Mouse (Mus musculus) CD4-positive, CD25-positive, alpha-beta regulatory T cell, adult 4 months (primary cell): ENCODE measurements around the gene Trim25. TPM values are rescaled to one million over a fixed set of nuclear protein-coding genes. Genes with fewer than 3 reads are reported as not detected.
"Not testable (repeated sequence)": the region's sequence is repeated elsewhere in the genome, so short reads cannot be mapped to it uniquely, and the experiment has no call there.

Experiments used
- ATAC-seq: one replicate; pipeline ENCODE4 v1.8.0; 2017
- polyA plus RNA-seq, 2 experiments: library from polyadenylated mRNA; unstranded; fragments of 100-300 nt; shearing (Covaris generic); gene quantifications; one replicate each; pipeline ENCODE4 v1.2.1; 2017

The Trim25 gene
- polyA plus RNA-seq, 2 experiments from 2014 or later, result 14.0 to 25.6 TPM

DNA sequence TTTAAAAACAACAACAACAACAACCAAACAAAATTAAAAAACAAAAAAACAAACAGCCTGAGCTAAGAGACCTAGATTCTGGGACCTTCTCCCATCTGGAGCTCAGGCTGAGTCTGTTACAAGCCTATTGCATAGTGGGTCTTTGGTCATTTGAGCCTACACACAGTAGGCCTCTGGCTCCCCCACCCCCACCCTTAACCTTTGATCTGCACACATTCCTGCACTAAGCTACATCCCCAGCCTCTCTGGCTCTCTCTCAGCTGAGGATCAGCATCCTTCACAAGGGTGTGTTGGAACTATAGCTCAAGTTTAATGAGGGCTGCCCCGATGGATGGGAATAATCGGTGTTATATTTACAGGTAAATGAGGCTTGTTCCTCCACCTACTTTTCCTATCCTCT lies 3.6 kb upstream of the Trim25 start:
- no peak for ATAC-seq

DNA sequence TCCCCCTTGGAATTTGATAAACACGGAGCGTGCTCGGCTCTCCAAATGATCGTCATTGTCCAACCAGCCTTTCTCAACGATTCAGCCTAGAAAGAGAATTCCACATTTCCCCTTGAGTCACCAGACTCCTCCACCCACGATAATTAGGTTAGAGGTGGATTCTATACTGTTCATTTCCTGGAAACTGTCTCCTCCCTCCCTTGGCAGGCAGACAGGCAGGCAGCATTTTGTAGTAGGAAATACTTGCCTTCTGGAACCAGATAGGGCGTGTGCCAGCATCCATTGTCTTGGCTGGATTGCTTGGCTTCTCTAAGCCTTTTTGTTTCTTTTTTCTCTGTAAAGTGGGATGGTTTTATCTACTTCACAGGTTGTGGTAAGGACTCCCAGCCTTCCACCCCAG lies 2.7 kb upstream of the Trim25 start:
- no peak for ATAC-seq

DNA sequence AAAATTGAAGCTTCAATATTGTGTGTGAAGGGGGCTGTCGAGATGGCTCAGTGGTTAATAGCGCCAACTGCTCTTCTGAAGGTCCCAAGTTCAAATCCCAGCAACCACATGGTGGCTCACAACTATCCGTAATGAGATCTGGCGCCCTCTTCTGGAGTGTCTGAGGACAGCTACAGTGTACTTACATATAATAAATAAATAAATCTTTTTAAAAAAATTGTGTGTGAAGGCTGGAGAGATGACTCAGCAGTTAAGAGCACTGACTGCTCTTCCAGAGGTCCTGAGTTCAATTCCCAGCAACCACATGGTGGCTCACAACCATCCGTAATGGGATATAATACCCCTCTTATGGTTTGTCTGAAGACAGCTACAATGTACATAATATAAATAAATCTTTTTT lies 1.8 kb upstream of the Trim25 start:
- not testable (repeated sequence) for ATAC-seq

DNA sequence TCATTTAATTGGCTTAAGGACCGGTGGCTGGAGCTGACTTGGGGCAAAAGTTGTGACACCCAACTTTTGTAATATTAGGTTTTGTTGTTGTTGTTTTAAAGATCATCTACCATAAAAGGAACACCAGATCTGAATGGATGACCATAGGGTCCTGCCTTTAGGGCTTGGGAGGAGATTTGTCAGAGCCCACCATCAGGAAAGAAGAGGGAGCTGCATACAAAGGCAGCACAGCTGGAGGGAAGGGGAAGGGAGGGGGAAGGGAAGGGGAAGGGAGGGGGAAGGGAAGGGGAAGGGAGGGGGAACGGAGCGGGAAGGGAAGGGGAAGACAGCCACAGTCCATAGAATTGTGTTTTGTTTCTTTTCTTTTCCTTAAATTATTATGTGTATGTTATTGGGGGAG lies 770 bp upstream of the Trim25 start:
- no peak for ATAC-seq

DNA sequence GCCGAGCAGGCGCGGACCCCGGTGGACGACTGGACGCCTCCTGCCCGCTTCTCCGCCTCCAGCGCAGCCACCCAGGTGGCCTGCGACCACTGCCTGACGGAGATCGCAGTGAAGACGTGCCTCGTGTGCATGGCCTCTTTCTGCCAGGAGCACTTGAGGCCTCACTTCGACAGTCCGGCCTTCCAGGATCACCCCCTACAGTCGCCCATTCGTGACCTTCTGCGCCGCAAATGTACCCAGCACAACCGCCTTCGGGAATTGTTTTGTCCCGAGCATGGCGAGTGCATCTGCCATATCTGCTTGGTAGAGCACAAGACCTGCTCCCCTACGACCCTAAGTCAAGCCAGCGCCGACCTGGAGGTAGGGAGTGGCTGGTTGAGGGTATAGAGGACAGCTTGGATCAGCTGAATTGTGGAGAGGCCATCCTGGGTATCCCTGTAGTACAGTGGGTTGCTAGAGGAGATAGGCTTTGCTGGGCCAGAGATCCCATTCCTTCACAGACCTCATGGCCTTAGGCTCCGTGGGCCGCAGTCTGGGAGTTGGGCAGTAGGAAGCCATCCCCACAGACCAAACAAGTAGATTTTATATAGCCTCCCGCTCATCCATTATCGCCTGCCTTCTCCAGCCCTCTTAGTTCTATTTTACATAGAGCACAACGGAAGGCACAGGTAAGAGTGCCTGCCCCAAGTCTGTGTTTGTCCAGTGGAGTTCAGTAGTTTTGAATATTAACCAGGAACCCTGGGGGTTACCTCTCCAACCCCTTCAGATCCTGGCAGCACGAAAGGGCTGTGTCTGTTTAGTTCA lies 749 bp downstream of the Trim25 start:
- peak; percentile 21 for ATAC-seq

DNA sequence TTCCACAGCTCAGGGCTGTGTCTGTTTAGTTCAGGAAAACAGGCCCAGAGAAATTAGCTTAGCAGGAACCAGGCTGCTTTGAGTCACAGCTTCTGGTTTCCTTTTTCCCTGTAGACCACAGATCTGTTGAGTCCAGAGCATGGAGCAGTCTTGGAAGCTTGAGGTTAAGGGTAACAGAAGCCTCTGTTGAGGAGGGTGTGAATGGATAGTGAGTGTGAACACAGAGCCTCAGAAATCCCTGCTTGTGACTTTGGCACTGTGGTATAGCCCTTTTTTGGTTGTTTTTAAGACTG lies 1.3 kb downstream of the Trim25 start:
- ATAC-seq, result no peak

DNA sequence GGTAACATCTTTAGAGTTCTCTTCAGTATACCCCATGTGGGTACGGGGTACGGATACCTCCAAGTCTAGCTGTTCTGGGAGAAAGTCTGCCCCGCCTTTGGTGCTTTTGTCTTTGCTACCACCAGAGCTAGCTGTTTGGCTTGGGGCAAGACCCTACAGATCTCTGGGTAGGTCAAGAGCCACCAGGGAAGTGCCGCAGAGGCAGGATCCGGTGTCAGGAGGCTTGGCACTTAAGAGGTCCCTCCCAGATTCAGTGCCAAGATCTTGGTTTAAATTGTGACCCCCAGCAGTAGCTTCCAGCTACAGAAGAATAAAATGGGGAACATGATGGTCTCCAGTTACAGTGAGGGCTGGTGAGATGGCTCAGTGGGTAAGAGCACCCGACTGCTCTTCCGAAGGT lies 2.4 kb downstream of the Trim25 start:
- ATAC-seq, result no peak

DNA sequence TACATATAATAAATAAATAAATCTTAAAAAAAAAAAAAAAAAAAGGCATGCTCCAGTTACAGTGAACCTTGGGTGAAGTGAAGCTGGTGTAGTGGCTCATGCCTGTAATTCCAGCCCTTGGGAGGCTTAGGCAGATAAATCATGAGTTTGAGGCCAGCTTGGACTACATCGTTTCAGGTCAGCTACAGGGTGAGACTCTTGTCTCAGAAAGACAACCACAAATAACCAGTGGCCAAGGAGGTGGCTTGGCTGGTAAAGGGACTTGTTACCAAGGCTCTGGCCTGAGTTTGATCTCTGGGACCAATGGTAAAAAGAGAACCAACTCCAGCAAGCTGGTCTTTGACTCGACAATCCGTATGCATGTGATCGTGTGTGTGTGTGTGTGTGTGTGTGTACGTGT lies 2.9 kb downstream of the Trim25 start:
- no peak for ATAC-seq

DNA sequence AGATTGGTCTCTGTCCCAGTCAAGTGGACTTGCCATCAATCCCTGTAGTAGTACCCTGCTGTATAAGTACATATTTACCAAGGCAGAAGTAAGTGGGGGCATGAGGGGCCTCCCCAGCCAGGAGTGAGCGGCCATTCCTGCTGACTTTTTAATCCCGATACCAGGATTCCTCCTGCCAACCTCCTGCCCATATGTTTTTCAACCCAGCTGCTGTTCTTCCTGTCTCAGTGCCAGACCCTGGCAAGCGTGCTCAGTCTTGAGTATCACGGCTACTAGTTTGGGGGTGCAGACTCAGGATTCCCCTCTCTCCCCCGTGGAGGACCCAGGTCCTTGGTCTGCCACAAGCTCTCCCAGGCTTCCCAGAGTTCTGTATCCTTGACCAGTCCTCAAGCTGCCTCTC lies 3.4 kb downstream of the Trim25 start:
- no peak for ATAC-seq

DNA sequence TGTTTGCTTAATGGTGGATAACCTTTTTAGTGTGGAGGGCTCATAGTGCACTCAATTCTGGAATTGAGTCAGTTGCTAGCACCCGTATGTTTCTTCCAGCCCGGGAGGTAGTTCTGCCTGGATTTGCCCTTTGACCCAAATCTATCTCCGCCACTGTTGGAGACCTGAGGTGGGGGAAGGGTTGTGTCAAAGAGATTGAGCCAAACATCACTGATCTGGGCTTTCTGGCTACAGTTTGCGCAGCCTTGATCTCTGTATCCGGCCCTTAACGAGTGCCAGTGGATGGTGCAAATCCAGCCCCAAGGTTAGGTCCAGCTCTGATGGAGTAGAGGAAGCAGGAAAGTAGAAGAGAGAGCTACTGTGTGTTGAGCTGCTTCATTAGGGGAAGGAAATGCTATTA lies 3.9 kb downstream of the Trim25 start:
- ATAC-seq, result no peak

DNA sequence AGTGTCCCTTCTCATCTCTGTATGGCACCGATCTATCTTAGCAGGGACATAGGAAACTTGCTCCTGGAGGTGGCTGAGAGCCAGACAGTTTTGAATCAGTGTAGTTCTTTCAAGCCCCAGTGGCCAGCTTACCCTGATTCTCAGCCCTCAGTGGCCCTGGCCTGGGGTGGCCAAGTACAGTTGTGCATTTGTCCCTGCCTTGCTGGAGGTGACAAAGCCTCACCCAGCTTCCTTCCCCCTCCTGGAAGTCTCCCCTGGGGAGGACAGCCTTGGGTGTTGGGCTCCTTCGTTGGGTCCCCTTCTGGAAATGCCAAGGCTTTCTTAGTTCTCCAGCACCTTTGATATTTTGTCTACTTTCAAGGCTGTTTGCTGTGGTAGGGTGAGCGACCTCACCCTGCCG lies 4.5 kb downstream of the Trim25 start:
- no peak for ATAC-seq

DNA sequence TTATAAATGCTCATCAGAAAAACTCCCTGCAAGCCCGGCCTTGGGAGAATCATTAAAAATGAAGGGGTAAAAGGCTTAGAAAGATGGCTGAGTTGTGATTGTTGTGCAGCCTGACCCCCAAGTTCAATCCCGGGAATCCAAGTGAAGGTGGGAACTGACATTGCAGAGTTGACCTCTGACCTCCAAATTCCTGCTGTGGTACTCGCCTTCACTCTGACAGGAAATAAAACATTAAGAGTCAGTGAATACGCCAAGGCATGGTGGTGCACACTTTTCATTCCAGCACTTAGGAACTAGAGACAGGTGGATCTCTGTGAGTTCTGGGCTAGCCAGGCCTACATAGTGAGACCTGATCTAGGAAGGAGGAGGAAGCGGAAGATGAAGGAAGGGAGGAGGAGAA lies 6.3 kb downstream of the Trim25 start:
- no peak for ATAC-seq

DNA sequence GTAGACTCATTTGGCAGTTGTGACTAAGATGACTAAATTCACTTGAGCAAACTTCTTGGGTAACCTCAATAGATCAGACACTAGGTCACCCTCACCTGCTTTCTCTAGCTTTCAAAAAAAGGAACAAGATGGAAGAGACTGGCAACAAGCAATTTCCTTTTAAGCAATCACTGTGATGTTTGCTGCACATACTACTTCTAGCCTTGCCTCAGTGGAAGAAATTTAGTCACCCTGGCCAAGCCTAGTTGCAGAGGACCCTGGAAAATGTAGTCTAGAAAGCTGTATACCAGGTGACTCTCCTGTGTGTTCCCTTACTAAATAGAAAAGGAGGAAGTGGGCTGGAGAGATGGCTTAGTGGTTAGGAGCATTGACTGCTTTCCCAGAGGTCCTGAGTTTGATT lies 7.2 kb downstream of the Trim25 start:
- no peak for ATAC-seq

DNA sequence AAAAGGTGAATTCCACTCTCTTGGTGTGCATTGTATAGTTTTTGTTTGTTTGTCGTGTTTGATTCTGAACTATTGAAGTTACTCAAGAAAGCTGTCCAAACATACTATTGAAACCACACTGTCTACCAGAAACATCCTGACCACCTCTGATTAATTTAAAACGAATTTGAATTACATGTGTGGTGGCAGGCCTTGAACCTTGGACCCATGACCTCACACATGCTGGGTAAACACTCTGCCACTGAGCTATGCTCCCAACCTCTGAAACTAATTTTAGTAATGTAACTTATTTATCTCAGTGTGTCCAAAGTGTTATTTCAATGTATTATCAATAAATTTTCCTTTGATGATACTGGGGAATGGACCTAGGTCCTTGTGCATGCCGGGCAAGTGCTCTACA lies 8.4 kb downstream of the Trim25 start:
- no peak for ATAC-seq

DNA sequence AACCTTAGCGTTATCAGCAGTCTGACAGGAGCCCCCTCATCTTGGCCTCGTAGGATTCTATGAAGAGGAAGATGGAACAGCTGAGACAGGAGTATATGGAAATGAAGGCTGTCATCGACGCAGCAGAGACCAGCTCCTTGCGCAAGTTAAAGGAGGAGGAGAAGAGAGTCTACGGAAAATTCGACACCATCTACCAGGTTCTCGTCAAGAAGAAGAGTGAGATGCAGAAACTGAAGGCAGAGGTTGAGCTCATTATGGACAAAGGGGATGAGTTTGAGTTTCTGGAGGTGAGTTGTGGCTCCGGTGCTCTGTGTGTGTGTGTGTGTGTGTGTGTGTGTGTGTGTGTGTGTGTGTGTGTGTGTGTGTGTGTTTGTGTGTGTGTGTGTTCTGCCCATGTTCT lies 9.9 kb downstream of the Trim25 start:
- ATAC-seq, result no peak

DNA sequence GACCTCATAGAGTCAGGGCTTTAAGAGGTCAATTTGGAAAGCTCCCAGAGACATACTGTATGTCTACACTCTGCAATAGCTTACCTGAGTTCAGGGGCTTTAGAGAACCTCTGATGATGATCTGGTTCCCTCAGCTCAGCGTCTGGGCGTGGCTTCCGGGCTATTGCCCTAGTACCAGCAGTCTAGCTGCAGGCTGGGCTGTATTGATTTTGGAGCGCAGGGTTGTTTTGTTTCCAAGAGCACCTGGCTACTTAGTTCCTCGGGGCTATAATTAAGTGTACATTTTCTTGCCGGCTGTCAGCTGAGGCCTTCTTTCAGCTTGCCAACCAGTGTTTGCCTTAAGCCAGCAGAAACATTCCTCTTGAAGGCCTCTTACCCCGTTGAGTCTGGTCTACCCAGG lies 10.3 kb downstream of the Trim25 start:
- ATAC-seq, result no peak

DNA sequence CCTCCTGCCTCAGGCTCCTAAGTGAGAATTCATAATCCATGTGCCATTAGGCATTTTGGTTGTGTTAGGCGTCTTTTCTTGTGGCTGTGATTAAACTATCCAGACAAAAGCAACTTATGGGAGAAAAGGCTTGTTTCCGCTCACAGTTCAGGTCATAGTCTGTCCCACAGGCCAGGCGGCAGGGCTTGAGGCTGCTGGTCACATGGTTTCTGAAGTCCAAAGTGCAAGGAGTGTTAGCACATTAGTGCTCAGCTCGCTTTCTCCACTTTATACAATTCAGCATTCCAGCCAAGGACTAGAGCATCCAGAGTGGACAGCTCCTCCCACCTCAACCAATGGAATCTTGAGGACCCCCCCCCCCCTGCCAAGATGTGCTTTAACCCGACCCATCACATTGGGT lies 13.1 kb downstream of the Trim25 start:
- ATAC-seq, result no peak

DNA sequence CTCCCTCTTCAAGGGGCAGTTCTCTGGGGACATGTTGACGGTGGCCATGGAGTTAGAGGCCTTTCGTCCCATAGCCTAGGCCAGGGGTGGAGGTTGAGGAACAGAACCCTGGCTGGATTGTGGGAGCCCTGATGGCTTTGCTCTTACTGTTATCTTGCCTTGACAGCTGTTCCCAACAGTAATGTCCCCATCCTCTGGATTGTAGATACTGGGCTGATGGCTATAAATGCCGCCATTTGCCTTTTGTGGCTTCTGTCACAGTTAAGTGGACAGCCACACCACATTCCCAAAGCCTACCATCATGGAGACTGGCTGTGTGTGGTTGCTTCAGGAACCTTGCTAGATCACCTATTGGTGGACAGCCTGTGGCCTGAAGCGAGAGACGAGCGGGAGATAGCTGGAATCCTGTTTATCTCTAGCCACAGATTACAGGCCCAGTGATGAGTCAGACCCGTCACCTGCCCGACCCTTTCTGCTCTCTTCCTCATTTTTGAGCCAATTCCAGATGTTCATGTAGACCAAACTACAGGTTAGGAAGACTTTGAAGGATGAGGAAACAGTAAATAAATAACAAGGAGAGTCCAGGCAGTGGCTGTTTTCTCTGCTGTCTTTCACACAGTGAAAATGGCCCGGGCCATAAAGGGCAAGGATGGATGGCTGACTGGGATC lies 18.5 kb downstream of the Trim25 start:
- ATAC-seq, result no peak

DNA sequence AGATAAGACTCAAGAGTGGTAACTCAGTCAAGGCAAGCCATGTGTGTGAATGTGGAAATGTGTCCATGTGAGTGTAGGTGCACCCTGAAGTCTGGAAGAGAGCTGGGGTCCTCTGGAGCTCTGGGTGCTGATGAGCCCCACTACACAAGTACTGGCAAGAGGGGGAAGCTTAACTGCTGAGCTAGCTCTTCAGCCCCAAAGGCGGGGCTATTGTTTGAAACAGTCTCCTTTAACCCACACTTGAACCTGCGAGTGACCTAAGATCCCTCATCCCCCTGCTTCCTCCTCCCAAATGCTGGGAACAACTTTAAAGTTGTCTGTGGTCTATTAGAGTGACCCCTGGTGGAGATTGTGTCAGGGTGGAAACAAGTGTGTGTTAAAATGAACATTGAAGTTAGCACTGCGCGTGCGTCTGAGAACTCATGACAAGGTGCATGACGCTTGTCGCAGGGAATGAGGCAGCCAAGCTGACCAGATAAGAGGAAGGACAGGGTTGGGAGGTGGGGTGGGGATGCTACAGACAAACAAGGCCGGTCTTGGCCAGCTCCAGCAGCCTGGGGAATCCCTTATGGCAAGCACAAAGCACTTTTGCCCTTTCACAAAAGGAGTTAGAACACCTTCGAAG lies 21.6 kb downstream of the Trim25 start:
- ATAC-seq, result no peak

DNA sequence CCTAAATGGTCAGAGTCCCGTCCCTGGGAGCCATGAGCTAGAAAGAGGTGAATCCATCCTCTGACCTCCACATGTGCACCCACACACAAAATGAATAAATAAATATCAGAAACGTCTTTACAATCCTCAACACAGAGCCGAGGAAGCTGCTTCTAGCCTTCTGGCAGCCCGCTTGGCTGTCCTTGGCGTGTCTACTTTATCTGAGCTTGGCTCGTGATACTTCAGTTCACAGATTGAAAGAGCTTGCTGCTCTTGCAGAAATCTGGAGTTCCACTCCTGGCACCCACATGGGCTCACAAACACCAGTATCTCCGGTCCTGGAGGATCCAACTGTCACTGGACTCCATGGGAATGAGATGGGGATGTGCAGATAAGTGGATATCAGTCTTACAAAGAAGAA lies 22.5 kb downstream of the Trim25 start:
- ATAC-seq, result no peak

DNA sequence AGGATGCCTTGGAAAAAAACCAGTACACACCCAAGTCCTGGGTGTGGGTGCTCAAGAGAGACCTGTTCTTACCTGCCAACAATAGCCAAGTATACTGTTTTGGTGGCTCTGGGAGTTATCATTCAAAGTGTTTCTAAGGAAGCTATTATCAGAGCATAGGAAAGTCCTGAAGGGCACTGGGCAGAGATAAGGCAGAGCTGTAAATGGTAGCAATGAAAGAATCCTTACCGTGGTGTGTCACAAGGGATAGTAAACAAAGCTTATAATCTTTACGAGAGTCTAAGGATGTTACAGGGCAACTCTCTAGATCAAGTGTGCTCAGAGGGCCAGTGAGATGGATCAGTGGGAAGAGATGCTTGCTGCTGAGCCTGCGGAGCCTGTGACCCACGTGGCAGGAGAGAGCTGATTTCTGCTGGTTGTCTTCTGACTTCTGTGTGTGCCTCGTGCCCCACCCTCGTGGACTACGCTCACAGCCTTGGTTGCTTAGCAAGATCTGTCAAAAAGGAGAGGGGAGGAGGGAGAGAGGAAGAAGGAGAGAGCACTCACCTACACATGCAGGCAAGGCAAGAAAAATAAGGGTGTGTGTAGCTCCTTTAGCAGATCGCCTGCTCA lies 23.1 kb downstream of the Trim25 start:
- peak; percentile 55 for ATAC-seq

DNA sequence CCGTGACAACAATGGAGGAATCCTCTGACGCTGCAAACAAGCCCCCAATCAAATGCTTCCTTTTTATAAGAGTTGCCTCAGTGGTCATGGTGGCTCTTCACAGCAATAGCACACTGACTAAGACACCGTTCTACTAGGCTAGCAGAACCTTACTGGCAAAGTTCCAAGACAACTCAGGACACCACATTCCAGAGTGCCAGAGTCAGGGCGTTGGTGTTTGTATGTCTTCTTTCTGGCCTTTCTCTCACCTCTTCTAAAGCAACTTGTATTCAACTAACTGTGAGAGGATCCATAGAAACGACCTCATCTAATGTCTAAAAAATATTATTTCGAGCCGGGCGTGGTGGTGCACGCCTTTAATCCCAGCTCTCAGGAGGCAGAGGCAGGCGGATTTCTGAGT lies 24.3 kb downstream of the Trim25 start:
- no peak for ATAC-seq

DNA sequence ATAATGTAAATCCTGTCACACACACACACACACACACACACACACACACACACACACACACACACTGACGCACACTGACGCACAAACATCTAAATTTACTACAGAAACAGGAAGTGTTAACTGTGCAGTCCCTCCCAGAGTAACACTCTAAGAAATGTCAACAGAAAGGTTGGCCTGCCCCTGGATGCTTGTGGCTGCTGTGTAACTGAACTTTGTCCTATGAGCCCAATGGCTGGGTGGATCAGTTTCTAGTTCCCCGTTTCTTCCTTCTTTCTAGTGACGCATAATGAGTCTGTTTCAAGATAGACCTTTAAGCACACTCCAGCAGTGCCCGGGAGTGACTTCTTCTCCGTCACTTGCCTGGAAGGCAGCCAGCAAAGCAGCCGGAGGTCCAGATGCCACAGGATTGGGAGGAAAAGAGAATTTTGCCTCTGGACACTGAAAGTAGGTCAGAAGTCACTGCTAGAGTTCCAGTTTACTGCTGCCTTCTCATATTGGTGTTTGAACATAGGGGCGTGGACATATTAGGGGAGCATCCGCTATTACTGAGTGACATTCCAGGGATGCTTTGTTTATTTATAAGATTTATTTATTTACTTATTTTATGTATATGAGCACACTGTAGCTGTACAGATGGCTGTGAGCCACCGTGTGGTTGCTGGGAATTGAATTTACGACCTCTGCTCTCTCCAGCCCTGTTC lies 25.2 kb downstream of the Trim25 start:
- peak; percentile 89 for ATAC-seq
